Mouse (Mus musculus): ENCODE data around the gene Abcg1.

The Abcg1 gene

GRCm38 (mm10) chr17:31040421-31040820 is 17.1 kb upstream of the Abcg1 start:
- no peak for DNase-seq (ENCODE audit: low spot score)

GRCm38 (mm10) chr17:31042751-31043150 is 14.7 kb upstream of the Abcg1 start:
- no peak for DNase-seq (ENCODE audit: low spot score)

- no peak for DNase-seq (ENCODE audit: low spot score)
Measured at GRCm38 (mm10) chr17:31057891-31058744, 643 bp downstream of the Abcg1 start.

GRCm38 (mm10) chr17:31058745-31059085 is 1.2 kb downstream of the Abcg1 start:
- peak; percentile 38 for DNase-seq (ENCODE audit: low spot score)

- DNase-seq (ENCODE audit: low spot score): no peak
Measured at GRCm38 (mm10) chr17:31060196-31060587, 2.7 kb downstream of the Abcg1 start.

- DNase-seq (ENCODE audit: low spot score): no peak
Measured at GRCm38 (mm10) chr17:31060588-31061345, 3.3 kb downstream of the Abcg1 start.

- no peak for DNase-seq (ENCODE audit: low spot score)
Measured at GRCm38 (mm10) chr17:31061346-31062095, 4.0 kb downstream of the Abcg1 start.

GRCm38 (mm10) chr17:31066058-31066457 is 8.6 kb downstream of the Abcg1 start:
- no peak for DNase-seq (ENCODE audit: low spot score)

GRCm38 (mm10) chr17:31067051-31067450 is 9.6 kb downstream of the Abcg1 start:
- DNase-seq (ENCODE audit: low spot score): no peak

GRCm38 (mm10) chr17:31069121-31069520 is 11.6 kb downstream of the Abcg1 start:
- DNase-seq (ENCODE audit: low spot score): no peak

- DNase-seq (ENCODE audit: low spot score): no peak
Measured at GRCm38 (mm10) chr17:31069845-31070244, 12.4 kb downstream of the Abcg1 start.

- no peak for DNase-seq (ENCODE audit: low spot score)
Measured at GRCm38 (mm10) chr17:31070403-31071185, 13.1 kb downstream of the Abcg1 start.

- no peak for DNase-seq (ENCODE audit: low spot score)
Measured at GRCm38 (mm10) chr17:31071421-31072301, 14.2 kb downstream of the Abcg1 start.

- no peak for DNase-seq (ENCODE audit: low spot score)
Measured at GRCm38 (mm10) chr17:31072872-31073271, 15.4 kb downstream of the Abcg1 start.

GRCm38 (mm10) chr17:31073273-31074052 is 16.0 kb downstream of the Abcg1 start:
- DNase-seq (ENCODE audit: low spot score): peak; percentile 73

GRCm38 (mm10) chr17:31074053-31074590 is 16.6 kb downstream of the Abcg1 start:
- DNase-seq (ENCODE audit: low spot score): no peak

- DNase-seq (ENCODE audit: low spot score): no peak
Measured at GRCm38 (mm10) chr17:31074666-31075065, 17.2 kb downstream of the Abcg1 start.

- no peak for DNase-seq (ENCODE audit: low spot score)
Measured at GRCm38 (mm10) chr17:31075471-31075870, 18.0 kb downstream of the Abcg1 start.

GRCm38 (mm10) chr17:31077561-31077960 is 20.1 kb downstream of the Abcg1 start:
- DNase-seq (ENCODE audit: low spot score): no peak

- no peak for DNase-seq (ENCODE audit: low spot score)
Measured at GRCm38 (mm10) chr17:31078581-31078980, 21.1 kb downstream of the Abcg1 start.
